Mouse (Mus musculus) spleen, adult 2 months (tissue): ENCODE results near the gene Gm42906.

Experiments
- CTCF ChIP-seq: fragments of 200-500 bp; IDR thresholded peaks from 2 replicates; pipeline ENCODE4 v1.5.1; 2011; ENCODE audit warnings: mild to moderate bottlenecking, inconsistent platforms; ENCODE audit not compliant: insufficient read depth, insufficient read length, insufficient replicate concordance; ENCODE audit errors: extremely low read depth
- POLR2A ChIP-seq: fragments of 200-500 bp; IDR thresholded peaks from 2 replicates; pipeline ENCODE4 v1.6.1; 2011; ENCODE audit warnings: low read depth, low read length, inconsistent platforms

DNA sequence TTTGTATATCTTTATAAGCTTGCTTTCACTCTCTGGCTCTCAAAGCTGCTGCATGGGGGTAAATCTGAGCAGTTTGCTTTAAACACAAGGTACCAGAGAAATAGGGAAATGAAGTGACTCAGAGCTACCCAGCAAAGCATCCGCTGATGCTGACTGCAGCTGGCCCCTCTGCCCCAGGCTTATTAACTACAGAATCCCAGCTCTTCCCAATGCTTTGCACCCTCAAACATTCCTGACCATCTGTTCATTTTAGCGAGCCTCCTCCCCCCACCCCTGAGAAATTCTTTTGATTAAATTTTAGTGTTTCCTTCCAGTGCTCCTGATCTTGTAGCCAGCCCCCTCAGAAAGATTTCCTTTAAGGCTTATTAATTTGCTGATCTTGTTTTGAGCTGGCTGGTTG is 24.4 kb downstream of the Gm42906 start:
- TF ChIP-seq CTCF (no peak), POLR2A (no peak)
